Mouse (Mus musculus) embryonic facial prominence, embryonic 15.5 days (tissue): ENCODE results near the gene Spcs2. TPM values are rescaled to one million over a fixed set of nuclear protein-coding genes. Genes with fewer than 3 reads are reported as not detected.

Experiments
- ATAC-seq: fragments of 200-750 bp; cut with Nextera tagmentation; 2 replicates; pipeline ENCODE4 v1.8.0; 2017; ENCODE audit warnings: low read depth, moderate TSS enrichment; ENCODE audit not compliant: insufficient number of reproducible peaks, low FRiP score, low TSS enrichment
- H3K27ac ChIP-seq: fragments of 300-500 bp; sonication (generic); replicated peaks from 2 replicates; pipeline ENCODE4 v1.5.1; 2015; ENCODE audit warnings: mild to moderate bottlenecking, inconsistent platforms
- H3K27me3 ChIP-seq: fragments of 300-500 bp; sonication (generic); 2 replicates; pipeline ENCODE4 v1.6.1; 2015; ENCODE audit warnings: inconsistent platforms
- H3K36me3 ChIP-seq: fragments of 300-500 bp; sonication (generic); 2 replicates; pipeline ENCODE4 v1.6.1; 2015; ENCODE audit warnings: mild to moderate bottlenecking, inconsistent platforms
- H3K4me1 ChIP-seq: fragments of 300-500 bp; sonication (generic); 2 replicates; pipeline ENCODE4 v1.6.1; 2015; ENCODE audit warnings: inconsistent platforms
- H3K4me2 ChIP-seq: fragments of 300-500 bp; sonication (generic); replicated peaks from 2 replicates; pipeline ENCODE4 v1.6.1; 2015; ENCODE audit warnings: mild to moderate bottlenecking, inconsistent platforms
- H3K4me3 ChIP-seq: fragments of 300-500 bp; sonication (generic); replicated peaks from 2 replicates; pipeline ENCODE4 v1.5.1; 2015; ENCODE audit warnings: mild to moderate bottlenecking, inconsistent platforms
- H3K9ac ChIP-seq: fragments of 300-500 bp; sonication (generic); 2 replicates; pipeline ENCODE4 v1.6.1; 2015; ENCODE audit warnings: inconsistent platforms
- H3K9me3 ChIP-seq: fragments of 300-500 bp; sonication (generic); replicated peaks from 2 replicates; pipeline ENCODE4 v1.6.1; 2016; ENCODE audit warnings: inconsistent platforms
- WGBS: fragments of 180-500 bp; shearing (Covaris S2); methylation state at CpG from one replicate; pipeline ENCODE4 v1.1.7; 2015; 5-methylcytosine and 5-hydroxymethylcytosine counted together
- polyA plus RNA-seq: library from polyadenylated mRNA; unstranded; fragments of >200 nt; fragmentation: Nextera tagmentation; extraction: Ambion mirVana; gene quantifications from 2 replicates; pipeline ENCODE4 v1.2.1, GENCODE M21; 2015

Spcs2 gene
- polyA plus RNA-seq = 315 and 334 TPM in 2 replicates

DNA sequence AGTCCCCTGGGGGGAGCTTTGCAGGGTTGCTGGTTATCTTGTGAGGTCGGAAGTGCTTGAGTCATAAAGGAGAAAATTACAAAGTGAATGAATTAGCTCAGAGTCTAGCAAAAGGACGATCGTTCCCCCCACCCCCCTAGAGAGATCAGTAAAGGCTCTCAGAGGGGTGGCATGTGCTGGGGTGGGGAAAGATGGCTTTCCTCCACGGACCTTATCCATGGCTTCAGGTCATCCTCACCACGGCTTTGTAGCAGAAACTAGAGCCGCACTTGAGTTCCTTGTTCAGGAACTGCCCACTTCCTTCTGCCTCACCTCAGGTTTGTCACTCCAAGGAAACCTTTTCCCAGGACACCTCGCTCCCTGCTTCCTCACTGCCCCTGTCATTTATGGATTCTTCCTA lies at the start of gene Spcs2:
TSS of gene Spcs2 (minus strand) at position 101 of the 400 bp plus-strand sequence.
- H3K4me1 ChIP-seq = no peaks in the 10 kb centered on the region
- H3K4me3 ChIP-seq = no peak within 1 kb of the TSS
- H3K9ac ChIP-seq = no peak within 1 kb of the TSS
- no peaks in the 10 kb centered on the region for H3K36me3 ChIP-seq
- no peak within 1 kb of the TSS for H3K4me2 ChIP-seq
- no peak within 1 kb of the TSS for H3K27ac ChIP-seq
- H3K27me3 ChIP-seq = no peaks in the 10 kb centered on the region
- no peaks in the 10 kb centered on the region for H3K9me3 ChIP-seq
- WGBS = 47% methylated on average over 7 of the region's 7 CpGs
- ATAC-seq = no peak

DNA sequence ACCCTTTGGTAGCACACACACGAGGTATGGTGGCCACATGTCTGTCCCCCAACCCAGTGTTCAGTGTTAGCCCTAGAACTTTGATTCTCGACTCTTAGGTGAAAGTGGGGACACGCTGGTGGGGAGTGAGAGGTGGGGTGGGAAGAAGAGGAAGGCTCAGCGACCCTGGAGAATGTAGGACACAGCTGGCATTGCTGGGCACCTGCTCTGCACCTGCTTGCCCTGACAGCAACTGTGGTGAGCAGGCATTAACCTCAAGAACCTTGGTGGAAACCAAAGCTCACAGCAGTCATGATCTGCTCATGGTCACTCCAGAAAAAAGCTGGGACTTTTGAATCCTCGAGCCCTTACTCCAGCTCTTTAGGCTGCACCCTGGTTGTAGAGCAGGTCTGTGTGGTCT lies 47.8 kb upstream of the Spcs2 start:
- 76% methylated on average over 5 of the region's 5 CpGs for WGBS
- no peaks in the 10 kb centered on the region for H3K36me3 ChIP-seq
- no peak for ATAC-seq
- H3K4me2 ChIP-seq = no peak overlapping the region
- no peak overlapping the region for H3K4me3 ChIP-seq
- H3K9me3 ChIP-seq = no peaks in the 10 kb centered on the region
- no peak overlapping the region for H3K27ac ChIP-seq
- H3K9ac ChIP-seq = no peak overlapping the region
- peaks cover 3% of the 10 kb centered on the region; the same call in 1 of the 2 replicates for H3K27me3 ChIP-seq
- H3K4me1 ChIP-seq = peaks cover 5% of the 10 kb centered on the region; the same call in 1 of the 2 replicates

- H3K9me3 ChIP-seq = no peaks in the 10 kb centered on the region
- H3K27ac ChIP-seq = no peak overlapping the region
- 75% methylated on average over 3 of the region's 3 CpGs for WGBS
- H3K9ac ChIP-seq = no peak overlapping the region
- no peaks in the 10 kb centered on the region for H3K27me3 ChIP-seq
- ATAC-seq = no peak
- no peaks in the 10 kb centered on the region for H3K36me3 ChIP-seq
- peaks cover 5% of the 10 kb centered on the region; the same call in 1 of the 2 replicates for H3K4me1 ChIP-seq
- H3K4me2 ChIP-seq = no peak overlapping the region
- no peak overlapping the region for H3K4me3 ChIP-seq
Observed at GRCm38 (mm10) chr7:99907463-99907862, 44.2 kb upstream of the Spcs2 start.

GRCm38 (mm10) chr7:99906346-99906745 lies 43.1 kb upstream of the Spcs2 start:
- peaks cover 7% of the 10 kb centered on the region; the same call in 1 of the 2 replicates for H3K4me1 ChIP-seq
- no peak overlapping the region for H3K27ac ChIP-seq
- H3K36me3 ChIP-seq = no peaks in the 10 kb centered on the region
- H3K27me3 ChIP-seq = no peaks in the 10 kb centered on the region
- ATAC-seq = no peak
- WGBS = 87% methylated on average over 3 of the region's 3 CpGs
- no peak overlapping the region for H3K4me3 ChIP-seq
- no peak overlapping the region for H3K9ac ChIP-seq
- no peak overlapping the region for H3K4me2 ChIP-seq
- no peaks in the 10 kb centered on the region for H3K9me3 ChIP-seq

DNA sequence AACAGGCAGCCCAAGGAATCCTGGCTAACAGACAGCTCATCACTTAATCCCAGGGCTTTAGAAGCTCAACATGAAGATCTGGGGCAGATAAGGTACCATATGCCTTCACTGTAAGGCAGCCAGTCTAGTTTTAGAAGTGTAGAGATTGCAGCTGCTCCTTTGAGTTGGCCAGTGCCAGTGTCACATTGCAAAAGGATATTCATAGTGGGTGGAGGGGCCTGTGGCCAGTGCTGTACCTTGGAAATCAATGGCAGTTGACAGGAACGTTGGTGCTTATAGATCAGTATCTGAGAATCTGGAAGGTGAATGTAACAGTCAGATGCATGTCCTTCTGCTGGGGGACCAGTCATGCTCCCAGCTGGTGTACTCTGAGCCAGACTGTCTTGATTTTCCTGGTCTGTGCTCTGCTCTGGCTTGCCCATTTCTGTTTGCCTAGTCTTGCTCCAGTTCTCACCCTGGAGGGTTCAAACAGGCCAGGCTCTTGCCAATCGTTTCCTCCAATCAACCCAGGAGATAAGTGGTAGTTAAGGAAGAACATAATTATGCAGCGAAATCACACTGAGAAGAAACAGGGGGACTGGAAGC lies 41.3 kb upstream of the Spcs2 start:
- H3K9ac ChIP-seq = no peak overlapping the region
- ATAC-seq = no peak
- no peaks in the 10 kb centered on the region for H3K27me3 ChIP-seq
- peaks cover 7% of the 10 kb centered on the region; the same call in 1 of the 2 replicates for H3K4me1 ChIP-seq
- no peaks in the 10 kb centered on the region for H3K36me3 ChIP-seq
- WGBS = 32% methylated on average over 3 of the region's 3 CpGs
- no peak overlapping the region for H3K4me3 ChIP-seq
- H3K9me3 ChIP-seq = no peaks in the 10 kb centered on the region
- H3K4me2 ChIP-seq = no peak overlapping the region
- no peak overlapping the region for H3K27ac ChIP-seq

DNA sequence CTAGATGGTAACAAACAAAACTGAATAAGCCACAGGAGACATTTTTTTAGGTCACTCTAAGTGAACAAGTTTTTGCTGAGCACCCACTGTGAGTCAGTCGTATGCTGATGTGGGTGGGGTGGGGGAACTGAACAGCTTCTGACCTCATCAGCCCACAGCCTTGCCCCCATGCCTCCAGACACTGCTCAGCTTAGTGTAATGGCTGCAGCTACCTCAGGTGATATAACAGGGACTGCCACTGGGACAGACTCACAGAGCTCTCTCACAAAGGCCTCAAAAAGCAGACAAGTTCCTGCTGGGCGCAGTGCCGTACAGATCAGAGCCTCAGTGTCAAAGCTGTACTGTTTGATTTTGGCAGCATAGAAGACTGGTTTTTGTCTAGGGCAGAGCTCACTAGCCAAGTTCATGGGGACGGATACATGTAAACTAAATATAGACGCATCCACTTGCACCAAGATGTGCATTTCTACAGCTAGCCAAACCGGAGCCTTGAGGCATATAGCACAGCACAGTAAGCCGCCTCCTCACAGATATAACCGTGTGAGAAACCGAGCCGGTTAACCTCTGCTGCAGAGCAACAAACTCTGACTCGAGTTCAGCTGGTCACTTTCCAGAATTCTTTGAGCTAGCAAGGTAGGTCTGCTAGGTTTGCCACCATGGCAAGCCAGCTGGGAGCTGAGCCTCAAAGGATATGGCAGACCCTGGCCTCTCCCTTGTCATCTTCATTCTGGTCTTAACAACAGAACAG lies 39.8 kb upstream of the Spcs2 start:
- Histone ChIP-seq H3K4me1 (peaks cover 7% of the 10 kb centered on the region; the same call in 1 of the 2 replicates), H3K27ac (no peak overlapping the region), H3K36me3 (no peaks in the 10 kb centered on the region), H3K4me3 (no peak overlapping the region), H3K9me3 (no peaks in the 10 kb centered on the region), H3K27me3 (no peaks in the 10 kb centered on the region), H3K9ac (no peak overlapping the region), H3K4me2 (no peak overlapping the region)
- 62% methylated on average over 11 of the region's 11 CpGs for WGBS
- ATAC-seq = no peak

- Histone ChIP-seq H3K4me1 (peaks cover 7% of the 10 kb centered on the region; the same call in 1 of the 2 replicates), H3K9ac (no peak overlapping the region), H3K36me3 (no peaks in the 10 kb centered on the region), H3K27ac (no peak overlapping the region), H3K4me2 (no peak overlapping the region), H3K4me3 (no peak overlapping the region), H3K27me3 (no peaks in the 10 kb centered on the region), H3K9me3 (no peaks in the 10 kb centered on the region)
- WGBS = 61% methylated on average over 4 of the region's 4 CpGs
- ATAC-seq = no peak
Observed at GRCm38 (mm10) chr7:99902208-99902607, 38.9 kb upstream of the Spcs2 start.

GRCm38 (mm10) chr7:99896905-99897304 lies 33.6 kb upstream of the Spcs2 start:
- Histone ChIP-seq H3K4me3 (no peak overlapping the region), H3K4me2 (no peak overlapping the region), H3K9me3 (no peaks in the 10 kb centered on the region), H3K27ac (no peak overlapping the region), H3K36me3 (no peaks in the 10 kb centered on the region), H3K9ac (no peak overlapping the region), H3K4me1 (no peaks in the 10 kb centered on the region), H3K27me3 (no peaks in the 10 kb centered on the region)
- WGBS = 80% methylated on average over 4 of the region's 4 CpGs
- no peak for ATAC-seq

DNA sequence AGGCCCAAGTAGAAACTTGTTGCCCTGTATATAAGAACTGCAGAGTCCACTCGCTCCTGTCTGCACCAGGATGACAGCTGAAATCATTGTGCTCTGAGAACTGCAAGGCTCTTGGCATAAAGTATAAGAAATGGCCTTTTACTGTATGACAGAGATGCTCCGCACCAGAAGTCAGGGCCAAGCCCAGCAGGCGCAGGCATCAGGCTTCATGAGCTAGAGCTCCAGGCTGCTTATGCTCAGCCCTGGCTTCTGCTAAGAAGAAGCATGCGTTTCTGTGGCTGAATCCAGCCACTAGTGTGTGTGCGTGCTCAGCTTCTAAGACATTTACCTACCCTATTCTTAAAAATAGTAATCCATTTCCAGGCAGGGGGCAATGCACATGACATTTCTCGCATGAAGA lies 31.2 kb upstream of the Spcs2 start:
- Histone ChIP-seq H3K36me3 (no peaks in the 10 kb centered on the region), H3K9ac (no peak overlapping the region), H3K27ac (no peak overlapping the region), H3K4me3 (no peak overlapping the region), H3K4me2 (no peak overlapping the region), H3K27me3 (no peaks in the 10 kb centered on the region), H3K4me1 (no peaks in the 10 kb centered on the region; the same call in 1 of the 2 replicates), H3K9me3 (no peaks in the 10 kb centered on the region)
- 79% methylated on average over 6 of the region's 6 CpGs for WGBS
- ATAC-seq = no peak

DNA sequence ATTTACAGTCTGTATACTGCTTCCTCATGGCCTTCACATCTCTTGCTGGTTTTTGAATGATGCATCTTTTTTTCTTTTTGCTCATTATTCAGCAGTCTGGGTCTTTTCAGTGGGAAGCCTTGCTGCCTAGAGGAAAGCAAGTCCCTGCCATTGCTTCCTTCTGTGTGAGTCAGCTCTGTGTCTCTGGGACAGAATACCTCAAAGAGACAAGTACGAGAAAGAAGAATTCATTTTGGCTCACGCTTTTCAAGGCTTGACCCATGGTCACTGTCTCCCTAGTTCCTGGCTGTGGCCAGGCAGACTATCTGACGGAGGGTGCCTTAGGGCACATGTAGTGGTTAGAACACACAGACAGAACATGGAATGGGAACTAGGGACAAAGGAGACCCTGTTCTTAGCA lies 30.7 kb upstream of the Spcs2 start:
- H3K27me3 ChIP-seq = no peaks in the 10 kb centered on the region
- no peaks in the 10 kb centered on the region; the same call in 1 of the 2 replicates for H3K4me1 ChIP-seq
- H3K4me2 ChIP-seq = no peak overlapping the region
- no peak overlapping the region for H3K27ac ChIP-seq
- WGBS = 56% methylated on average over 3 of the region's 3 CpGs
- H3K36me3 ChIP-seq = no peaks in the 10 kb centered on the region
- no peak overlapping the region for H3K9ac ChIP-seq
- no peaks in the 10 kb centered on the region for H3K9me3 ChIP-seq
- ATAC-seq = no peak
- H3K4me3 ChIP-seq = no peak overlapping the region

GRCm38 (mm10) chr7:99892351-99892750 lies 29.1 kb upstream of the Spcs2 start:
- H3K27ac ChIP-seq = no peak overlapping the region
- H3K4me1 ChIP-seq = no peaks in the 10 kb centered on the region; the same call in 1 of the 2 replicates

More at GRCm38 (mm10) chr7:99892351-99892750, 29.1 kb upstream of the Spcs2 start:
- no peaks in the 10 kb centered on the region for H3K36me3 ChIP-seq
- H3K4me2 ChIP-seq = no peak overlapping the region
- no peaks in the 10 kb centered on the region for H3K27me3 ChIP-seq
- no peak for ATAC-seq
- no peak overlapping the region for H3K4me3 ChIP-seq
- WGBS = 84% methylated on average over 2 of the region's 2 CpGs
- H3K9ac ChIP-seq = no peak overlapping the region
- no peaks in the 10 kb centered on the region for H3K9me3 ChIP-seq
